Mouse (Mus musculus) embryo, embryonic 10.5 days (tissue): ENCODE results near the gene Mctp1.

ENCODE experiments used
- DNase-seq: peaks from one replicate; pipeline ENCODE4 v3.0.0-alpha.2; 2015; ENCODE audit warnings: low spot score

Mctp1 gene

DNA sequence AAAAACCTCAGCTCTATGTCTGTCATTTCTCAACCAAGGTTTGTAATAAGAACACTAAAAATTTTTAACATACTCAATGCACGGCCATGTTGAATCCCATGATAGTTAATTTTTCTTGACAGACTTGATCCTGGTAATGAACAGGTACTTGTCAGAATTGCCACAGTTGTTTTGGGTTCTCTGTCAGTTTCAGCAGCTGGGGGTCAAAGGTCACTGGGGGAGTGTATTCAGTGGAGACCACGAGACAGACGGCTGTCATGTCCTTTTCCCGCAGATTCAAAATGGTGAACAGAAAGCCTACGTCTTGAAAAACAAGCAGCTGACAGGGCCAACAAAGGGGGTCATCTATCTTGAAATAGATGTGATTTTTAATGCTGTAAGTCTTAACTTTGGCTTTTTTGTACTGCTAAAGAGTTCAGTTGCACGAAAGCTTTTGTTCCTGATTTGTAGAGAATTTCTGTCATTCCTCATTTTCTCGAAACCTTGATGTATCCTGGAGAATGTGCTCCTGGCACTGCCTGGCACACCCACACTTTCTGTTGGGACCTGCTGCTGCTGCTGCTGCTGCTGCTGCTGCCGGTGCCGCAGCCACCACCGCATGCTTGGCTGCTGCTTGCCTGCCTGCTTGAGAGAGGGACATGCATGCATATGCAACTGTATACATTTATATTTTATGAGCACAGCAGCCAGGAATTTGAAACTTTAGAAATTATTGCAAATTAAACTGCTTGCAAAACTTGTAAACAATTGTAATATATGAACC, 440.8 kb downstream of the Mctp1 start:
- peak; percentile 79 for DNase-seq

DNA sequence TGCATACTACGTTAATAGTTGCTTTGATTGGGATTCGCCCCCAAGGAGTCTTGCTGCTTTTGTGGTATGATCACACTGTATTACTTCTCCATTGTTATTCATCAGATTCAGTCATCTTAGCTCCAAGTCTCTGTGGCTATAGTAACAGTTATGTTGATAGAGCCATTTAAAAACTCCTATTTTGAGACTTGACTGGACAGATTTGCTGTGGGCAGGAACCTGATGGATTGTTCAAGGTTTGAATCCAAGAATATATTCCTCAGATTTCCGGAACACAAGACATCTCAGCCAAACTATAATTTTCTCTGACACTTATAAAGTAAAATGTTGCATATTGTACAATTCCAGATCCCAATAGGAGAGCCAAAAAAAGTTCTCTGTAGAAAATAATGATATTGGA, 443.4 kb downstream of the Mctp1 start:
- no peak for DNase-seq

DNA sequence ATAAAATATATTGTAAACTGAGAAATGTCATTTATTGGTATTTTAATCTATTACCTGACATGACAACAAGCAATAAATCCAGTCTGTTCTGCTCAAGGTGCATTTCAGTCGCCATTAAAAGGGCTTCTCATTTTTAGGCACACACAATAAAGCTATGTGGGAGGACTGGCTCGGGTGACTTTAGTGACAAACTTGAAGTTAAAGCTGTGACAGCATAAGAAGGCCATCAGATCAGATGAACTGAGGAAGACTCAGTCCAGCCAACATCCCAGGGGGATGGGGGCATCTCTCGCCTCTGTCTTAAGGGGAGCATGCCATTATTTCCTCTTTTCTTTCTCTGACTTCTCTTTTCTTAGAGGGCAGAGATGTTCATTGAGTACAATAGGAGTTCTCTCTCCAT, 453.7 kb downstream of the Mctp1 start:
- no peak for DNase-seq

DNA sequence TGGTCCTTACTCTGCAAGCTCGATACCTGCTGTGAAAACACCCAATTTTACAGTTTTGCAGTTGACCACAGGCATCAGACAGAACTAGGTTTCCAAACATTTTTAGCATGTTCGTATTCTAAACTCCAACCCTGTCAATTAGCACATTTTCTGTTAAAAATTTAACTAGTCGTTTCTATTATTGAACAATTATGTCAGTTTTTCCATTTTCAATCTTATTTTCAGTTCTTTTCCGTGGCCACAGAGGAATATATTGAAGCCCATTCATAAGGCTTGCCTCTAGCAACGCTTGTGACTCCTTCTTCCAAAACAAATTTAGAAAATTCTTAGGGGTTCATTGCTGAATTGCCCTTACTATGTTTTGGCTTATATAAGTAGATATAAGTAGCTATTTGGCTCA, 456.4 kb downstream of the Mctp1 start:
- no peak for DNase-seq

DNA sequence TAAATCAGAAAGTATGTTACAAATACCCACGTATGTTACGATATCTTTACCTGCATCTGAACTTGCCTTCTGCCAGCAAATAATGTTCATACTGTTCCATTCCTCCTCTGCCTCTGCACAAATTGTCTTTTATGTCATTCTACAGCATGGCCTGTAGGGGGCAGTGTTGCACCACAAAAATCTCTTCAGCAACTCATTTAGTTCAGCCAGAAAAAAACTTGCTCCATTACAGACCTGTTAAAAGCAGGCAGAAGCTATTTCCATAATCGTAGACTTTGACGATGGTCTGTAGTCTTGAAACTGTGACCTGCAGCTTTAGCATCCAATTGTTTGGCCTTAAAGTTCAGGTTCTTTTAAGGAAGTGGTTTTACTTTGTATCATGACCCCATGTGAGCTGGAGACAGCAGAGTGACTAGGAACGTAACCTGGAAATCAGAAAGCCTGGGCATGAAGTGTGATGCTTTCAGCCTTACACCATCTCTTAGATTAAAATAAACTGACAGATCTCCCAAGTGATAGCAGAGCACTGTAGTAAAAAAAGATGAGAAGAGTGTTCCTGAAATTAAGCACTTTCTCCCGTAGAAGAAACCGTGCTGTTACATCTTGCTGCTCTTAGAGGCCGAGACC, 460.4 kb downstream of the Mctp1 start:
- peak; percentile 86 for DNase-seq

DNA sequence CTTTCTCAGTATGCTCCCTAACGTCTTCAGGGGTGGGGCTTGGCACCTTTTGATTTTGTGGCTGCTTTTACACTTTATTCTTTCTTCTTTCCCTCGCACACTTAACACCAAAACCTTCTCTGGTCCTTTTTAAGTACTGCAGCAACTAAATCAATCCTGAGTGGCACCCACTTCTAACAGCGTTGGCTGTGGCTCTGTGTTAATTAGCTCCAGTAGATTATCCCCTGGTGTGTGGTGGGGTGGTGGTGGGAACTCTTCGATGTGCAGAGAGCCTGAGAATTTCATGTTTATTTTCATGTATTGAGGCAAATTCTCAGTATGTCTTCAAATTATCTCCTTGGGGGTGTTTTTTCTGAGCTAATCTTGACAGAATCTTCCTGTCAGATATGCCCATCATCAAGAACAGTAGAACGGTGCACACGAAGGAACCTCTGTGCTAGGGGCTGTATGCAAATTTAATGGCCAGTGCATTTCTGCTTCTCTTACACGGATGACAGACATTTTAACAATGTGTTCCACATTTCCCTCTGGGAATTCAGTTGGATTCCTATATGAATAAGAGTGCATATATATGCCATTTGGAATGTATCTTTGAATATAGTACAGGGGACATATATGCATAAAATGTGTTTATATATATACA, 466.2 kb downstream of the Mctp1 start:
- DNase-seq, result no peak

DNA sequence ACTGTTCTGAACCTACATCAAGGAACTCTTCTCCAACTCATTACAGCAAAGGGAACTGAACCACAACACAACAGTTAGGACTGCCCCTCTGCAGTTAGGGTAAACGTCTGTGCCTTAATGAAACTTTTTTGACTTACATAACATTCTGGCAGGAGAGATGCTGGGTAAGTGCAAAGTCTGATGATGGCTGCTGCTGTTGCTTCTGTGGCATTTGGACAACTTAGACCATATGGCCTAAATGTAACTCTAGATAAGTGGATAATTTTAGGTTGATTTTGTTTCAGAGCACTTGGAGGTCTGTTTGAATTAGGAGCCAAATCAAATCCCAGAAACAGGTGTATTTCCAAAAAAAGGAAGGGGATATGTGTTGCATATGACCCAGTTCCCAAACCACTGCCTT, 470.0 kb downstream of the Mctp1 start:
- DNase-seq, result no peak

DNA sequence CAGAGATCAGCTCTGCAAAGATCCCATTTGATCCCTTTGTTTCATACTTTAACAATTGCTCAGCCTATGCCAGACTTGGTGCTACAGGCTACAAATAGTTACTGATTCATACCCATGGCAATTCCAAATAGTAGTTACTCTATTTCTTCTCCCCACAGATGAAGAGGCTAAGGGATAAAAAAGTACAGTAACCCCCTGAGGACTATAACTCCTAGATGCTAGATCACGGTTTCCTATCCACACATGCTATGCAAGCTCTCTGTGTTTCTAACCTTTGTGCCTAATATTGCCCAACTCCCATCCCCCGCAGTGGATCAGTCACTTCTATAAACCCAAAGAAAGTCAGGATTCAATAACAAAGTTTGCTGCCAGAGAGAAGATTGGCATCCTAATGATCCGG, 470.7 kb downstream of the Mctp1 start:
- DNase-seq, result no peak

DNA sequence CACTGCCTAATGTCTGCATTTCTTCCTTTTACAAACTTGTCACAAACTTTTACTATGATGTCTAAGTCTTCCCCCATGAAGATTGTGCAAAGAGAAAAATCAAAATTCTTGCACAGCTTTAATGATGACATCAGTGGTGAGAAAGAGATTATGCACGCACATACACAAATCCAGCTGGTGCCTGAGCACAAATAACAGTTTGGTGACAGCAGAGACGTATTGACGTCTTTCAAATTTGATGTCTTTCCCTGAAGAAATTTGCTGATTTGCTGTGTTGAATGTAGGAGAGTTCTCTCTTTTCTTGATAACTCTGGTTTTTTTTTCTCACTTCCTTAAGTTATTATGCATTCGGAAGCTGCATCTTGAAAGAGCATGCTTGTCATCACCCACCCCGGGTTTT, 472.7 kb downstream of the Mctp1 start:
- no peak for DNase-seq

DNA sequence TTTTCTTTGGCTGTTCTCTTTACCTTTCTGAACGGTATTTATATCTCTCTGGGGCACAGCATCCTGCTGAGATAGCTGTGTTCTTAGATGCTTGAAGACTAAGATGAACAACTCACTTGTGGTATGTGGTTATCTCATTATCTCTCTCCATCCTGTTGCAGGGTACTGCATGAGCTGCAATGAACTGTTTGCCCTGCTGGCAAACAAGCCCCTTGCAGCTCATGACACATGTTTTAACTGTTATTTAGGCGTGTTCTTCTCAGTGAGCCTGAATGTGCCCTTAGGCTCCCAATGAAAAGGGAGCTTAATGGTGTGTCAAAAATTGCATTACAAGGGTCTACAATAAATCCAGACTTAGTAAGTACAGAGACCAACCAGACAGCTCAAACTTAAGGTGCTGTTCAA, 473.7 kb downstream of the Mctp1 start:
- peak; percentile 54 for DNase-seq

DNA sequence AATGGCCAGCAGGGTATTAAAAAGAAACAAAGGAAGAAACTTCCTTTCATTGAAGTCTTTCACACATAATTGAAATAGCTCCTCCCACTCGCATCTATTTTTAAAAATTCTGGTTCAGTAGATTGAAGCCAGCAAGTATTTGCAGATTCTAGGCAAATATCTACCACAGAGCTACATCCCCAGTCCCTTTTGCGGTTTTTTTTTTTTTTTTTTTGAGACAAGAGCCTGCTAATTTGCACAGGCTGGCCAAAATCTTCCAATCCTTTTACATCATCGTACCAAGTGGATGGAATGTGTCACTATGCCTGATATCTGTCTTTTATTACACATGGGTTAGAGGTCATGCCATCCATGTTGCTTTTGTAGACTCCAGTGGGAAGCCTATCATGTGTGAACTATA, 486.0 kb downstream of the Mctp1 start:
- no peak for DNase-seq

DNA sequence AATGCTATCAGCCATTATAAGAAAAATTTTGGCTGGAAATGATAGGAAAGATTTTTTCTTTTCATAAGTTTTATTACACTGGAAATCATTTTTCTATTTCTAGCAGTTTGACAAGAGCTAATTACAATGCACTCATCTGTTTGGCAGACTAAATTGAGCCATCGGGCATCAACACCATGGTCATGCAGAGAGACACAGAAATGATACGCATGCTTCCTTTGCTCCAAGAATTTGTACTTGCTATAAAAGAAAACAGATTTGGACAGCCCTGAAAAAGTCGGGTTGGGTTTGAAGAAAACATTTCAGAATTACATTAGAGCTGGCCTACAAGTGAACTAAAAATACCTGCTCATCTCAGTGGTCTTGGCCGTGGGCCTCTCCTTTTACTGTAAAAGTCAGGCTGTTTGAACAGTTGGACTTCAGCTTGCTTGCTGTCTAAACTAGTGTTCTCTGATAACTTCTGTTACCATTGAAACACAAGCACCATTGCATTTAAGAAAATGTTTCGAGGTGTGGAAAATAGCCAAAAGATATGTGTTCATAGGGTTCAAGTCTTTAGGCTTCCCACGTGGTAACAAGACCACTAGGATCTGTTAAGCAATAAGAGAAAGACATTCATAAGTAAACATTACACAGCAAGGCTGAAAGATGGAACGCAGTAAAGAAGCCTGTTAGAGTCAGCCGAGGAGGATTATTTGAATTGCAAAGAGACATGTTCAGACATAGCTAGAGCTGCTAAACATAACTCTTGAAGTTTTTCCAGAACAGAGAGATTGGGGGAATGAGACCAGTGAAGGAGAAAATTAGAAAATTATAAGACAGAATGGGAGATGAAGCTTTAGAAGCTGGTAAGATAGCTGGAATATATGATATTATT, 493.8 kb downstream of the Mctp1 start:
- no peak for DNase-seq

DNA sequence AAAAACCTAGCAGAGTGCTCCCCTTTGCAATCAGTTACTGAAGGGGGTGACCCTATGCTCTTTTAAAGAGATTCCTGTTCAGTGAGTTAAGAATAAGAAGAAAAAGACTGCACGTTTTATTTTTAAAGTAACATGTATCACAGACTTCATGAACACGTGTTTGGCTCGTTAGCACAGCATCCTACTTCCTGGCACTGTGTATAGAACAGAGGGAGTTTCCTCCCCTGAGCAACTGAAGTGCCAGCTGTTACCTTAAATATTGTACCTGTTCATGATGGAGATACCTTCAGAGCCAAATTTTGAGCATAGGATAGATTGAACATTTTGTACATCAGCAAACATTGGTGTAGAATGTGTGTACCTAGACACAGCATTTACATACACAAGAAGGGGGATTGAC, 494.7 kb downstream of the Mctp1 start:
- DNase-seq, result no peak

DNA sequence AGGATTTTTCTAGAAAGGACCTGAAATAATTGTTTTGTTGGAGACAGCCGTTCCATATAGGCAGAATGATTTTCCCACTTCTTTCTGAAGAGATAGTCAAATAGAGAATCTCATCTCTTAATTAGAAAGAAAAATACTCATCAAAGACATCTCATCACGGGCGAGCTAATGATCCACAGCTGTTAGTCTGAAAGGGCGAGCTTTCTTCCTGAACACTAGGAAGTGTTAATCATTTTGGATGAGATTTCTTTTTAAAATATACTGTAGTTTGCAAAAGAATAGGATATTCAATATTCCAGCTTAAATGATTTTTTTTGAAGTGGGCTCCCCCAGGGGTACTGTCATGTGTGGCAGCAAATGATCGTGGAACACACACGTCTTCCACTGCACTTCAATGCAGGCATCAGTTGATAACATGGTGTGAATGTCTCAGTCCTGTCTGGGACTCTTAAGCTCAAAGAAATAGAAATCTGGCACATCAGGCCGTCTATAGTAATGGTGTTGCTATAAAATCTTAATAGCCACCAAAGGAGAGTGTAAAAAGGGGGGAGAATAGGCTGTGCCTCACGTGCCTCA, 500.3 kb downstream of the Mctp1 start:
- DNase-seq, result no peak

DNA sequence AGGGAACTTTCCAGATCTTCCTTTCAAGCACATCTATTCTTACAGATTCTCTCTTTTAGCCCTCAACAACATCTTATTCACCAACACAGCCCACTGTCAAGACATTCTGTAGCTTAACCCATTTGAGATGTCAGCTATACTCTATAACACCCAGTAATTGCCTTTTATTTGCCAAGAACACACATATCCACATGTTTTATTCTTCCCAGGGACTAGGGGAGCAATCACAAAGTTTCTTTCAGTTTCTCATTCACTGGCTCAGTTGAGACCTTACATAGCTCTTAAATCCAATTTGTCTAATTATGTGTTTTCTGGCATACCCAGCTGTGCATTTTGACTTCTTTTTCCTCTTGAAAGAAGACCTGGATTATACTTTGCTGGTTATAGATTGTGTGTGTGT, 508.7 kb downstream of the Mctp1 start:
- DNase-seq, result no peak

DNA sequence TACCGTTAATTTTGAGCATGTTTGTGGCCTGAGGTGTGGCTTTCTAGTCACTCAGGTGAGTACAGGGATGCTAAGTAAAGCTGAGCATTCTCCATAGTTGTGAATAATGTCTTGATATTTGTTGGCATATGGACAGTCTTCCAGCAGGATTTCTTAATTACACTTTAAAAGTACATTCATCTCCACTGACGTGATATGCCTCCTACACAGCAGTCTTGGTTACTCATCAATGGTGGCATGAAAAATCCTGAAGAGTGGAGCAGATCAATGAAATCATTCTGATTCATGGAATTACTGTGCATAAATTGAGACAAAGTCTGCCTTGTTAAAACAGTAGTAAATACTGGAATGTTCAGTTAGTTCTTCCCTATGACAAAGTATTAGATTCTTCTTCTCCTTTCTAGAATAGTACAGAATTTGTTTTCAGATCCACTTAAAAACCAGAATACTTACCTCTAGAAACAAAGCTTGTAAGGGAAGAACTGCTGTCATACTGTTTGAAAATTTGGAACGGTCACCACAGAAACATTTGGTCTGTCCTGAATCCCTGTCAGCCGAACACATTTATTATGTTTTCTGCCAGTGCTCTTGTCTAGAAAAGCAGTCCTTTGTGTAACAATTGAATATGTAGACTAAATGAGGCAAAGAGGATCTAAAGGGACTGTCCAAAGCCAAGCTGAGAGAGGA, 511.6 kb downstream of the Mctp1 start:
- no peak for DNase-seq

DNA sequence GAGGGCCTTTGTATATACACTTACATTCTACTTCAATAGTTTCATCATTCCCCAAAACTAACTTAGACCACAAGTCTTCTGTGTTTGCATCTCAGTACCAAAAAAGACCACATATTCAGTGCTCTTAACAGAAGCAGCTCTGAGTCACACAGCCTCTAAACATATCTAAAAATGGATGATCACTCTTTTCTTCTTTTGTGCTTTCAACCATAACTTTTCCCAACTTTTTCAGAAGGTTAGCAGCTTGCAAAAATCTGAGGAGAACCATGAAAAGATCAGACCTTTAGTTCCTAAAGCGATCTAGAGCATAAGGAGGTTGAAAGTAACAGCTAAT, 512.1 kb downstream of the Mctp1 start:
- no peak for DNase-seq

DNA sequence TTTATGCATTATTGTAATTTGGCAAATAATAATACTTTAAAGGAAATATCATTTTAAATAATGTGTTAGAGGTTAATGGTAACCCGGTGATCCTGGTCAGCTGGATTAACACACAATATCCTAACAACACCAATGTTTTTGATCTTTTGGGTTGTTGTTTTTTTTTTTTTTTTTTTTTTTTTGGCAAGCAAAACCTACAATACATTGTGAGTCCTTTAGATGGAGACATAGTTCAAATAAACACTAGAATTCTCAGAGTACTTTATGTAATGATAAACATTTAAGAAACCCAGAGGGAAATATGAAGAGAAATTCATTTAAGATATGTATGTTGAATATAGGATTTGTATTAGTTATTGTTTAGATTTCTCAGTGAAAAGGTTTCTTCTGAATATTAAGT, 534.0 kb downstream of the Mctp1 start:
- no peak for DNase-seq

DNA sequence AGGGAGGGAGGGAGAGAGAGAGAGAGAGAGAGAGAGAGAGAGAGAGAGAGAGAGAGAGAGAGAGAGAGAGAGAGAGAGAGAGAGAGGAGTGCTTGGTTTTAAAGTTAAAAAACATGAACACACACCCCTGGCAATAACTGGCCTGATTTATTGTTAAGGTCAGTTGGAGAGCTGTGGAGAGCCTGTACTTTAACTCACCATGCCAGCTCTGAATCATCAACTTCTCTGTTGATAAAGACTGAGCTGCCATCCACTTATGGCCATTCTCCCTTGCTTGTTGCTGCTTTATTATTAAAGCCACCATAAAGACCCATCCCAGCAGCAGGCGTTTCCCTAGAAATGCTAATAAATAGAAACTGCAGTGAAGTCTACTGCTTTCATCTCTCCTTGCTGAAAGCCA, 542.5 kb downstream of the Mctp1 start:
- DNase-seq, result no peak

DNA sequence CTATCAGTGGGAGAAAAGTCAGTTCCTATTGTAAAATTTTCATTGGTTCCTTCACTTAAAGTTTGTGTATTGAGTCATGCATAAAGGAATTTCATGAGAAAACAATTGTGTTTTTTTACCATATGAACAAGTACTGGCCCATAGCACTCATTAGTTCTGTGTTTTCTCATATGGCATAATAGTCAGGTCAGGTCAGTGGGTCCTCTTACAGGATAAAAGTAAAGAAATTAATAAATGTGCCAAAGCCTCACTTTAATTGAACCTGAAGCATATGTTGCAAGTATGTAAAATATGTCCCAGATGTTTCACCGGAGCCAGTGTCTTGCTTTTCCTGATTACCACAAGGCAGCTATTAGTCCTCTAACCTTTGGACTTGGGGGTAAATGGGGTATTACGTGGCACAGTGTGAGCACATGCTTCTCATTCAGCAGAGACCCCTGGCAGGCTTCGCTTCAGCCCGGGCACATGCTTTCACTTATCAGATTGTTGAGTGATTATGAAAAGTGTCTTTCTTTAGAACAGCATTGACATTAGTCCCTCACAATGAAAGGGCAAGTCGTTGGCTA, 543.6 kb downstream of the Mctp1 start:
- DNase-seq, result peak; percentile 76

DNA sequence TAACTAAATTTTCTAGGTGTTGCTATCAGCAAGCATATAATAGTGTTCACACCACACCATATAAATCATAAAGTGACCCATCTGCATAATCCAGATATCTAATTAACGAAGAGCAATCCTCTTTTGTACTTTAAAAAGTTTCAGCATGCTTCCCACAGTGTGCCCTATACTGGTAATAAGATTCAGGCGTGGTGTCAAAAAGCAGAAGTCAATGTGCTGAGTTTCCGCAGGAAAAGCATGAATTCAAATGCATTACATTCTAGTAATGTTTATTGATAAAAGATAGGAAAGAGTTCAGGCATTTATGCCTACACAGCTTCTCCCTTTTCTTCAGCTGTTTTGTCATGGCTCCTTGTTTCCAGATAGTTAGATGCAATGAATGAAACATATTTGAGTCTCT, 544.8 kb downstream of the Mctp1 start:
- no peak for DNase-seq
